Comparison of ENCODE assay signal across 9 mouse cellular contexts in genomic region chr1:18359951-18360731, GRCm38 (mm10).
DNase-seq lines count a peak whose midpoint lies in the region; ATAC-seq and TF ChIP-seq lines count a peak whose summit lies in the region.
"Had no signal": no experiment of that assay in that cellular context is flagged by ENCODE, and none has a peak within 500 bp of the region (broad histone marks: within the 10 kb centered on the region; RNA-seq: fewer than 3 reads in every experiment).

No protein-coding gene starts in this region.

- H3K9me3 ChIP-seq in intestine, postnatal 0 days (ENCODE audit: control insufficient read depth) = no peaks in the 10 kb centered on the region
- H3K9me3 ChIP-seq in intestine, embryonic 16.5 days (ENCODE audit: control insufficient read depth, low read length) = no peaks in the 10 kb centered on the region

- H3K4me1 ChIP-seq in intestine, postnatal 0 days (replicated peaks; ENCODE audit: control insufficient read depth, insufficient read depth, low read length) = no peaks in the 10 kb centered on the region
- H3K4me1 ChIP-seq in intestine, embryonic 16.5 days (ENCODE audit: control insufficient read depth, insufficient read depth, low read length) = no peaks in the 10 kb centered on the region

- no peak overlapping the region for H3K4me2 ChIP-seq in intestine, postnatal 0 days (replicated peaks; ENCODE audit: low read depth)
- H3K4me2 ChIP-seq in intestine, embryonic 16.5 days (ENCODE audit: low read depth, low read length) = no peak overlapping the region

- H3K9ac ChIP-seq in intestine, postnatal 0 days (ENCODE audit: low read depth, low read length) = no peak overlapping the region
- no peak overlapping the region for H3K9ac ChIP-seq in intestine, embryonic 16.5 days (ENCODE audit: low read depth, low read length)

- TF ChIP-seq CTCF in intestine, postnatal 0 days (IDR thresholded peaks at IDR 0.05; ENCODE audit: low read depth) = peak; percentile 67

- 57% methylated on average over 9 of the region's 9 CpGs for WGBS in intestine, postnatal 0 days
- WGBS in intestine, embryonic 16.5 days = 64% methylated on average over 9 of the region's 9 CpGs

- H3K36me3 ChIP-seq in intestine, postnatal 0 days (ENCODE audit: control insufficient read depth, insufficient read depth) = no peaks in the 10 kb centered on the region
- no peaks in the 10 kb centered on the region for H3K36me3 ChIP-seq in intestine, embryonic 16.5 days (ENCODE audit: control insufficient read depth, insufficient read depth, low read length)

- DNase-seq in 3T3-L1 (ENCODE audit: low read depth, low spot score) (peak; percentile 47), 416B (ENCODE audit: low read depth) (peak; percentile 48)
- peak; percentile 2 for DNase-seq in c-Kit-positive CD71-negative TER-119-negative erythroid progenitor cells, embryonic 14.5 days (ENCODE audit: low read depth)
- no peak for DNase-seq in spleen, adult 12 weeks (ENCODE audit: low spot score)
- no peak for DNase-seq in yolk sac, embryonic 10.5 days (ENCODE audit: low spot score)
- DNase-seq: gastrocnemius, postnatal 14 days; heart, postnatal 4 days had no signal

- ATAC-seq in intestine, postnatal 0 days = no peak
- ATAC-seq in intestine, embryonic 16.5 days = no peak

- H3K4me3 ChIP-seq in intestine, postnatal 0 days (ENCODE audit: low read depth, low read length) = no peak overlapping the region
- no peak overlapping the region for H3K4me3 ChIP-seq in intestine, embryonic 16.5 days (ENCODE audit: low read length)

- H3K27ac ChIP-seq in intestine, postnatal 0 days (ENCODE audit: low read depth, low read length) = no peak overlapping the region
- H3K27ac ChIP-seq in intestine, embryonic 16.5 days (ENCODE audit: low read length) = no peak overlapping the region

- no peaks in the 10 kb centered on the region for H3K27me3 ChIP-seq in intestine, postnatal 0 days (replicated peaks; ENCODE audit: control insufficient read depth, insufficient read depth, low read length)
- H3K27me3 ChIP-seq in intestine, embryonic 16.5 days (replicated peaks; ENCODE audit: control insufficient read depth, insufficient read depth, low read length) = no peaks in the 10 kb centered on the region

Comparison
In these comparisons a context has a peak if more than half of its experiments do, and no peak if none do; other contexts are left out.
1. DNase-seq: peak in 3T3-L1 (single experiment), 416B (single experiment) and c-Kit-positive CD71-negative TER-119-negative erythroid progenitor cells, embryonic 14.5 days (single experiment); none in spleen, adult 12 weeks (single experiment) and yolk sac, embryonic 10.5 days (single experiment).